Mouse (Mus musculus): Measurements from ENCODE around the gene Rbm10. TPM values are rescaled to one million over a fixed set of nuclear protein-coding genes. Genes with fewer than 3 reads are reported as not detected.

Gene Rbm10
- 22.7 and 25.8 TPM in 2 replicates for polyA plus RNA-seq (2012; rRNA removed)
- polyA plus RNA-seq (2014; fragmentation: Nextera tagmentation; extraction: Ambion mirVana) = 23.2 and 26.4 TPM in 2 replicates

DNA sequence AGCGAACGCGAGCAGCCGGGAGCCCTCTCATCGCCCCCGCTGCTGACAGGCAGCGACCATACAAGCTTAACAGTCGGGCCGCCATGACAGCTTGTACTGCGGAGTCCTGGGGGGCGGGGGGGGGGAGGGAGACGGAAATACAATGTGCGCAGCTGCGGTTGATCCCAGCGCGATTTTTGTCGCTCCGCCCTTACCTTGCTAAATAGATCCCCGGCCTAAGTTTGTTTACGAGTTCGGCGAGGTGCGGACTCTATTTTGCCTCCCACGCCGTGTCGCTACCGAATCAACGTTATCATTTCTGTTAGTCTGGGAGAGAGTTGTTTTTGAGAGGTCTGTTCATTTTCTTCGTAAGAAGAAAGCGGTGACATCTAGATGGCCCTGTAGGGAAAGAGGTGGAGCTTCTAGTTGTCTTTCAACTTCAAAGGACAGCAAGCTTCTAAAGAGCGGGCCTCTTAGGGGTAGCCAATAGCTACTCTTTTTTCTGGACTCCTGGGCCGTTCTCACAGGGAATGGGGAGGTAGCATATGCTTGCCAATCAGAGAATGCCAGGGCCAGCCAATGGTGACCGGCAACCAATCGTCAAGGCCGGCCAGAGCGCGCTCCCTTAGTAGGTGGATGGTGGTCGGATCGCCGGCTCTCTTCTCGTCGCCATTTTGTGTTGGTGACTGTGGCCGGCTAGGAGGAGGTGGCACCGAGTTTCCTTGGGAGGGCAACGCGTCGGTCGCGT, at the start of gene Rbm10, which contains the start of gene Ndufb11:
Gene Rbm10, plus strand, starts transcription at position 328 of the 727 bp plus-strand sequence.
Gene Ndufb11, minus strand, starts transcription at position 444 of the 727 bp plus-strand sequence.
- ATAC-seq (ENCODE audit: insufficient read depth) (peak; percentile 98), DNase-seq (ENCODE audit: low read depth in 3 of 3, low spot score in 3 of 3) (peak; percentile 65 to 72 (median 70))
- Histone ChIP-seq H3K9me3 (ENCODE audit: control insufficient read depth, low read length) (no peaks in the 10 kb centered on the region), H3K27me3 (ENCODE audit: control insufficient read depth, insufficient read depth, low read length) (no peaks in the 10 kb centered on the region), H3K4me2 (ENCODE audit: low read depth) (peak within 1 kb of the TSS; percentile 75), H3K27ac (peak within 1 kb of the TSS; percentile 79), H3K9ac (replicated peaks) (peak within 1 kb of the TSS; percentile 88), H3K36me3 (replicated peaks; ENCODE audit: control insufficient read depth, insufficient read depth, low read depth) (peaks cover 26% of the 10 kb centered on the region), H3K4me3 (ENCODE audit: insufficient read depth in 1 of 2, low read depth in 2 of 2, low read length in 2 of 2) (peak within 1 kb of the TSS; percentile 72 to 96), H3K4me1 (replicated peaks; ENCODE audit: control insufficient read depth in 2 of 2, insufficient read depth in 2 of 2, low read length in 1 of 2) (peaks cover 0 to 6% of the 10 kb centered on the region in 2 experiments; a peak in 3 of 4 replicates)
- TF ChIP-seq EP300 (IDR thresholded peaks at IDR 0.05; ENCODE audit: low read depth) = 0 out of 2 replicates have a peak, but pooled peaks have one; percentile 2
- no peak for TF ChIP-seq CTCF (IDR thresholded peaks at IDR 0.05; ENCODE audit: low read depth)
- 7% methylated on average over 48 of the region's 49 CpGs for WGBS (ENCODE audit: insufficient replicate concordance)

- Histone ChIP-seq H3K9me3 (ENCODE audit: control insufficient read depth, low read length) (no peaks in the 10 kb centered on the region), H3K9ac (replicated peaks) (no peak overlapping the region), H3K4me2 (ENCODE audit: low read depth) (no peak overlapping the region), H3K27ac (no peak overlapping the region), H3K36me3 (replicated peaks; ENCODE audit: control insufficient read depth, insufficient read depth, low read depth) (no peaks in the 10 kb centered on the region), H3K4me1 (replicated peaks; ENCODE audit: control insufficient read depth in 2 of 2, insufficient read depth in 2 of 2, low read length in 1 of 2) (peaks cover 0 to 25% of the 10 kb centered on the region in 2 experiments; a peak in 2 of 4 replicates), H3K27me3 (ENCODE audit: control insufficient read depth, insufficient read depth, low read length) (no peaks in the 10 kb centered on the region), H3K4me3 (ENCODE audit: insufficient read depth in 1 of 2, low read depth in 2 of 2, low read length in 2 of 2) (no peak overlapping the region)
- ATAC-seq (ENCODE audit: insufficient read depth) = peak; percentile 72
- TF ChIP-seq CTCF (IDR thresholded peaks at IDR 0.05; ENCODE audit: low read depth) (no peak), EP300 (IDR thresholded peaks at IDR 0.05; ENCODE audit: low read depth) (no peak)
- peak in 2 of 3 experiments; percentile 47 for DNase-seq (ENCODE audit: low read depth in 3 of 3, low spot score in 3 of 3)
- WGBS (ENCODE audit: insufficient replicate concordance) = 27% methylated on average over 2 of the region's 2 CpGs
Measured at GRCm38 (mm10) chrX:20571024-20571423, 46.3 kb upstream of the Rbm10 start.

- no peak overlapping the region for H3K27ac ChIP-seq
- no peaks in the 10 kb centered on the region for H3K36me3 ChIP-seq (replicated peaks; ENCODE audit: control insufficient read depth, insufficient read depth, low read depth)
- DNase-seq (ENCODE audit: low read depth in 3 of 3, low spot score in 3 of 3) (no peak), ATAC-seq (ENCODE audit: insufficient read depth) (peak; percentile 50; the same call in 1 of the 2 replicates)
- H3K4me3 ChIP-seq (ENCODE audit: insufficient read depth in 1 of 2, low read depth in 2 of 2, low read length in 2 of 2) = no peak overlapping the region
- WGBS (ENCODE audit: insufficient replicate concordance) = 42% methylated on average over 9 of the region's 9 CpGs
- H3K9ac ChIP-seq (replicated peaks) = no peak overlapping the region
- TF ChIP-seq CTCF (IDR thresholded peaks at IDR 0.05; ENCODE audit: low read depth) = no peak
- no peak for TF ChIP-seq EP300 (IDR thresholded peaks at IDR 0.05; ENCODE audit: low read depth)
- H3K27me3 ChIP-seq (ENCODE audit: control insufficient read depth, insufficient read depth, low read length) = no peaks in the 10 kb centered on the region
- no peak overlapping the region for H3K4me2 ChIP-seq (ENCODE audit: low read depth)
- H3K9me3 ChIP-seq (ENCODE audit: control insufficient read depth, low read length) = no peaks in the 10 kb centered on the region
- peaks cover 0 to 25% of the 10 kb centered on the region in 2 experiments; a peak in 2 of 4 replicates for H3K4me1 ChIP-seq (replicated peaks; ENCODE audit: control insufficient read depth in 2 of 2, insufficient read depth in 2 of 2, low read length in 1 of 2)
Measured at GRCm38 (mm10) chrX:20572683-20573082, 44.6 kb upstream of the Rbm10 start.

GRCm38 (mm10) chrX:20573927-20574326, 43.4 kb upstream of the Rbm10 start:
- no peak overlapping the region for H3K4me3 ChIP-seq (ENCODE audit: insufficient read depth in 1 of 2, low read depth in 2 of 2, low read length in 2 of 2)
- H3K27me3 ChIP-seq (ENCODE audit: control insufficient read depth, insufficient read depth, low read length) = no peaks in the 10 kb centered on the region
- no peak overlapping the region for H3K4me2 ChIP-seq (ENCODE audit: low read depth)
- no peak for DNase-seq (ENCODE audit: low read depth in 3 of 3, low spot score in 3 of 3)
- H3K9me3 ChIP-seq (ENCODE audit: control insufficient read depth, low read length) = no peaks in the 10 kb centered on the region
- TF ChIP-seq EP300 (IDR thresholded peaks at IDR 0.05; ENCODE audit: low read depth) = no peak
- no peak overlapping the region for H3K27ac ChIP-seq
- 55% methylated on average over 4 of the region's 4 CpGs for WGBS (ENCODE audit: insufficient replicate concordance)
- ATAC-seq (ENCODE audit: insufficient read depth) = no peak
- no peaks in the 10 kb centered on the region for H3K36me3 ChIP-seq (replicated peaks; ENCODE audit: control insufficient read depth, insufficient read depth, low read depth)
- H3K4me1 ChIP-seq (replicated peaks; ENCODE audit: control insufficient read depth in 2 of 2, insufficient read depth in 2 of 2, low read length in 1 of 2) = peaks cover 0 to 25% of the 10 kb centered on the region in 2 experiments; a peak in 2 of 4 replicates
- no peak overlapping the region for H3K9ac ChIP-seq (replicated peaks)

GRCm38 (mm10) chrX:20587968-20588367, 29.3 kb upstream of the Rbm10 start:
- Histone ChIP-seq H3K4me2 (ENCODE audit: low read depth) (no peak overlapping the region), H3K27ac (no peak overlapping the region), H3K9me3 (ENCODE audit: control insufficient read depth, low read length) (no peaks in the 10 kb centered on the region), H3K4me1 (replicated peaks; ENCODE audit: control insufficient read depth in 2 of 2, insufficient read depth in 2 of 2, low read length in 1 of 2) (no peaks in the 10 kb centered on the region), H3K36me3 (replicated peaks; ENCODE audit: control insufficient read depth, insufficient read depth, low read depth) (no peaks in the 10 kb centered on the region), H3K27me3 (ENCODE audit: control insufficient read depth, insufficient read depth, low read length) (no peaks in the 10 kb centered on the region), H3K9ac (replicated peaks) (no peak overlapping the region), H3K4me3 (ENCODE audit: insufficient read depth in 1 of 2, low read depth in 2 of 2, low read length in 2 of 2) (no peak overlapping the region)
- TF ChIP-seq CTCF (IDR thresholded peaks at IDR 0.05; ENCODE audit: low read depth) (peak; percentile 32), EP300 (IDR thresholded peaks at IDR 0.05; ENCODE audit: low read depth) (no peak)
- ATAC-seq (ENCODE audit: insufficient read depth) (no peak), DNase-seq (ENCODE audit: low read depth in 3 of 3, low spot score in 3 of 3) (no peak)
- WGBS (ENCODE audit: insufficient replicate concordance) = 12% methylated on average over 4 of the region's 4 CpGs

All from liver, embryonic 14.5 days (tissue).